ENCODE assay signal across 9 mouse cellular contexts in the genomic region with DNA sequence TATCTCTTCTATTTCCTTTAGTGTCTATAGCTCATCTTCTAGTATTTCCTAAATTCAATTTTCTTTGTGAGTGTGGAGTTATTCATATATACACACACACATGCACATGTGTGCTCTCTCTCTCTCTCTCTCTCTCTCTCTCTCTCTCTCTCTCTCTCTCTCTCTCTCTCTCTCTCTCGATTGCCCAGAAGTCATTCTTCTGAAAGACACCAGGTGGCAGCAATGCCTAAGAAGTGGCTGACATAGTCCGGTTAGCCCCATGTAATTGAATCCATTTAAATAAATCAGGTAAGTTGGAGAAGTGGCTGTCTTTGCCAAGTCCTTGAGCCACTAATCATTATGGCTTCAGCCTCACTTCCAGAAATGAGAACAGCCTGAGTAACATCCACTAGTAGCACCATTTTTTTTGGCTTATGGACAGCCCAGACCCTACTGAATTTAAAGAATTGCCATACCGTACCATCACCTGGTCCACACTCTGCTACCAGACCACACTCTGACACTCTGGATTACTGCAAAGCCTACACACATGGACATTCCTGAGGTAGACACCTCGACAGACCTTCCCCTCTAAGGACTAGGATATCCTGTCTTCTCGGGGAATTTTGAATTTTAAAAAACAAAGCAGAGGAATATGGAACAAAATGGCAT. TPM values are rescaled to one million over a fixed set of nuclear protein-coding genes. Genes with fewer than 3 reads are reported as not detected.
DNase-seq lines count a peak whose midpoint lies in the region; ATAC-seq and TF ChIP-seq lines count a peak whose summit lies in the region.
"Had no signal": no experiment of that assay in that cellular context is flagged by ENCODE, and none has a peak within 500 bp of the region (broad histone marks: within the 10 kb centered on the region; RNA-seq: fewer than 3 reads in every experiment).

No protein-coding gene starts in this region.

- TF ChIP-seq POLR2A in MEL (IDR thresholded peaks at IDR 0.05; ENCODE audit: control insufficient read depth in 1 of 2, insufficient read depth in 1 of 2, low read depth in 1 of 2, low read length in 2 of 2, poor library complexity in 1 of 2) = no peak

- peak; percentile 47 for DNase-seq in gastrocnemius, adult 2 months
- no peak for DNase-seq in gastrocnemius, postnatal 25 days
- peak; percentile 9 for DNase-seq in MEL (ENCODE audit: low read depth, low spot score)
- peak; percentile 59 for DNase-seq in cerebellum, adult 9-11 months
- DNase-seq in kidney, postnatal 10 days = peak; percentile 55
- DNase-seq in lung, postnatal 0 days (ENCODE audit: low spot score) = peak; percentile 72

- no peak overlapping the region for H3K4me2 ChIP-seq in lung, postnatal 0 days (replicated peaks; ENCODE audit: low read depth, low read length)
- no peak overlapping the region for H3K4me2 ChIP-seq in stomach, embryonic 14.5 days (replicated peaks; ENCODE audit: low read depth, low read length)

- H3K9ac ChIP-seq in MEL (ENCODE audit: control insufficient read depth, low read depth, low read length, poor library complexity, severe bottlenecking) = no peak overlapping the region
- no peak overlapping the region for H3K9ac ChIP-seq in lung, postnatal 0 days (replicated peaks; ENCODE audit: low read depth)
- no peak overlapping the region for H3K9ac ChIP-seq in stomach, embryonic 14.5 days (replicated peaks; ENCODE audit: low read depth, low read length)

- WGBS in lung, postnatal 0 days = 31% methylated on average over 5 of the region's 5 CpGs
- WGBS in stomach, embryonic 14.5 days = 31% methylated on average over 5 of the region's 5 CpGs

- intact Hi-C loops in gastrocnemius, adult 2 months (cut with DNase I) = loop anchor here (1.0 to 10.0 kb wide), 5 partner anchors 288 to 624 kb away; no protein-coding TSS in a partner anchor

- no peaks in the 10 kb centered on the region for H3K4me1 ChIP-seq in MEL (ENCODE audit: control insufficient read depth in 1 of 2, insufficient read depth in 2 of 2, low read length in 2 of 2)
- no peaks in the 10 kb centered on the region for H3K4me1 ChIP-seq in lung, postnatal 0 days (ENCODE audit: insufficient read depth, low read depth, low read length)
- no peaks in the 10 kb centered on the region for H3K4me1 ChIP-seq in stomach, embryonic 14.5 days (ENCODE audit: control insufficient read depth, insufficient read depth, low read length)

- no peak overlapping the region for H3K4me3 ChIP-seq in gastrocnemius, adult 2 months
- H3K4me3 ChIP-seq in MEL (ENCODE audit: control insufficient read depth in 1 of 2, insufficient read depth in 1 of 2, low read depth in 2 of 2, low read length in 2 of 2) = no peak overlapping the region
- no peak overlapping the region for H3K4me3 ChIP-seq in lung, postnatal 0 days (ENCODE audit: low read depth, low read length)
- no peak overlapping the region for H3K4me3 ChIP-seq in stomach, embryonic 14.5 days (ENCODE audit: low read depth, low read length)

- no peak for TF ChIP-seq EP300 in MEL (IDR thresholded peaks at IDR 0.05; ENCODE audit: low read depth in 1 of 2, low read length in 2 of 2)
- no peak for TF ChIP-seq EP300 in lung, postnatal 0 days (IDR thresholded peaks at IDR 0.05)

- H3K27me3 ChIP-seq in MEL (ENCODE audit: control insufficient read depth in 1 of 2, insufficient read depth in 2 of 2, low read length in 2 of 2) = no peaks in the 10 kb centered on the region
- no peaks in the 10 kb centered on the region for H3K27me3 ChIP-seq in lung, postnatal 0 days (replicated peaks; ENCODE audit: insufficient read depth, low read length)
- no peaks in the 10 kb centered on the region for H3K27me3 ChIP-seq in stomach, embryonic 14.5 days (ENCODE audit: control insufficient read depth, insufficient read depth, low read length)

- ATAC-seq in granulocyte monocyte progenitor cell, adult 5-6 weeks (replicated peaks; ENCODE audit: poor library complexity, severe bottlenecking) = peak; percentile 75
- no peak for ATAC-seq in lung, postnatal 0 days
- ATAC-seq in stomach, embryonic 14.5 days (ENCODE audit: insufficient number of reproducible peaks, insufficient read depth, low FRiP score, low read depth) = peak; percentile 76; the same call in 1 of the 2 replicates

- H3K9me3 ChIP-seq in MEL (replicated peaks; ENCODE audit: insufficient read depth, low read length) = no peaks in the 10 kb centered on the region
- no peaks in the 10 kb centered on the region for H3K9me3 ChIP-seq in lung, postnatal 0 days (ENCODE audit: low read length)
- no peaks in the 10 kb centered on the region for H3K9me3 ChIP-seq in stomach, embryonic 14.5 days (ENCODE audit: control insufficient read depth, low read depth, low read length)

- no peaks in the 10 kb centered on the region for H3K79me2 ChIP-seq in MEL (ENCODE audit: control insufficient read depth, insufficient read depth, low read length, poor library complexity)

- no peaks in the 10 kb centered on the region for H3K36me3 ChIP-seq in MEL (ENCODE audit: control insufficient read depth in 1 of 2, insufficient read depth in 2 of 2, low read length in 2 of 2)
- no peaks in the 10 kb centered on the region for H3K36me3 ChIP-seq in lung, postnatal 0 days (ENCODE audit: insufficient read depth, low read length)
- H3K36me3 ChIP-seq in stomach, embryonic 14.5 days (ENCODE audit: control insufficient read depth, insufficient read depth, low read length) = no peaks in the 10 kb centered on the region

- peak; percentile 35 for TF ChIP-seq RAD21 in MEL (IDR thresholded peaks at IDR 0.05; ENCODE audit: low read depth, low read length)

- no peak overlapping the region for H3K27ac ChIP-seq in gastrocnemius, adult 2 months
- H3K27ac ChIP-seq in MEL (ENCODE audit: control insufficient read depth, low read depth, low read length) = no peak overlapping the region
- no peak overlapping the region for H3K27ac ChIP-seq in lung, postnatal 0 days (ENCODE audit: low read length)
- H3K27ac ChIP-seq in stomach, embryonic 14.5 days (ENCODE audit: low read length) = no peak overlapping the region

- peak; percentile 72 for TF ChIP-seq CTCF in gastrocnemius, adult 2 months (IDR thresholded peaks at IDR 0.05)
- TF ChIP-seq CTCF in MEL (IDR thresholded peaks at IDR 0.05 in 2 of 3, conservative IDR thresholded peaks at IDR 0.05 in 1 of 3; ENCODE audit: control insufficient read depth in 1 of 3, insufficient read depth in 1 of 3, low read depth in 2 of 3, low read length in 3 of 3, poor library complexity in 1 of 3, severe bottlenecking in 1 of 3) = peak in 2 of 3 experiments; percentile 23 to 24; a peak in 3 of 6 replicates
- TF ChIP-seq CTCF in lung, postnatal 0 days (IDR thresholded peaks at IDR 0.05) = peak; percentile 70

TF ChIP-seq in MEL, 35 proteins besides CTCF, POLR2A, EP300 and RAD21:
- TF ChIP-seq NRF1 (IDR thresholded peaks at IDR 0.05; ENCODE audit: insufficient read depth, low read depth, low read length, poor library complexity, severe bottlenecking) (no peak), SMC3 (IDR thresholded peaks at IDR 0.05; ENCODE audit: low read depth, low read length) (peak; percentile 14; the same call in 1 of the 2 replicates)

RNA-seq across cellular contexts. Expression of a gene that starts 49.5 kb away (rescaled TPM):
- not detected for total RNA-seq in gastrocnemius, adult 2 months (2021)
- not detected for total RNA-seq in gastrocnemius, postnatal 25 days (2021)
- not detected in 2 replicates for total RNA-seq in MEL (2012; rRNA removed)
- not detected for polyA plus RNA-seq in MEL (2012; ENCODE audit: insufficient read depth in 1 of 2, insufficient read length in 2 of 2, low read depth in 1 of 2, low replicate concordance in 2 of 2, missing spikeins in 1 of 2)
- total RNA-seq in granulocyte monocyte progenitor cell, adult 5-6 weeks (2014; fragmentation: Nextera tagmentation) = not detected in 2 replicates
- not detected in 2 replicates for total RNA-seq in granulocyte monocyte progenitor cell, adult 5-6 weeks (2017)
- polyA plus RNA-seq in lung, postnatal 0 days (2015; fragmentation: Nextera tagmentation; extraction: Ambion mirVana) = not detected in 2 replicates
- polyA plus RNA-seq in stomach, embryonic 14.5 days (2014; fragmentation: Nextera tagmentation; extraction: Ambion mirVana) = 0.38 and 0.59 TPM in 2 replicates
- polyA plus RNA-seq: small intestine, adult 2 months had no signal
